Mouse (Mus musculus): ENCODE measurements around the gene Tnc. TPM values are rescaled to one million over a fixed set of nuclear protein-coding genes. Genes with fewer than 3 reads are reported as not detected.

Gene Tnc
- polyA plus RNA-seq, 1 experiment: 20.1 TPM

GRCm38 (mm10) chr4:64048177-64048576 lies 1.4 kb upstream of the Tnc start:
- WGBS: 46% methylated on average over 7 of the region's 7 CpGs
- H3K4me1 ChIP-seq (ENCODE audit: control insufficient read depth, insufficient read depth, insufficient read length, low read length): no peaks in the 10 kb centered on the region

DNA sequence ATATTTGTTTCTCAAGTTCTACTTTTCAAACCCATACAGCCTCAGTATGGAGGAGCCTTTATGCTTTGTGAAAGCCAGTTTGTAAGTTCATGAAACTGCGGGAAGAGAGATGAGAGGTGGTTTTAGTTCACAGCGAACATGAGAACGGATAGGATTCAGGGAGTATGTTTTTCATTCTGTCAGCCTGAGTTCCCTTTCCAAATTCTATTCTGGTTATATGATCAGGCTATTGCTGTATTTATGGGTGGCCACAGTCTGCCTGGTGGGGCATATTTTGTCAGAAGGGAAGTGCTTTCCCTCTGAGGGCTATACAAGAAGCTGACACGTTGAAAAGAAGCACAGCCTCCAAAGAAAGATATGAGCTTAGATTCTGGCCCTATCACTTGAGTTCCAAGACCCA lies 2.9 kb downstream of the Tnc start:
- no peak overlapping the region for H3K4me3 ChIP-seq (ENCODE audit: low read depth, low read length)
- TF ChIP-seq POLR2A (IDR thresholded peaks at IDR 0.05; ENCODE audit: low read depth, low read length) (no peak), CTCF (IDR thresholded peaks at IDR 0.05; ENCODE audit: extremely low read depth, insufficient read length, insufficient replicate concordance, low read depth, low read length) (no peak)
- no peaks in the 10 kb centered on the region for H3K36me3 ChIP-seq (ENCODE audit: control insufficient read depth, insufficient read depth, low read length)
- no peaks in the 10 kb centered on the region for H3K27me3 ChIP-seq (ENCODE audit: control insufficient read depth, insufficient read depth, low read length)
- 70% methylated on average over 4 of the region's 4 CpGs for WGBS
- H3K4me1 ChIP-seq (ENCODE audit: control insufficient read depth, insufficient read depth, insufficient read length, low read length): no peaks in the 10 kb centered on the region
- no peak overlapping the region for H3K27ac ChIP-seq (ENCODE audit: insufficient read depth, low read depth, low read length)

More at GRCm38 (mm10) chr4:64048177-64048576, 1.4 kb upstream of the Tnc start:
- Histone ChIP-seq H3K27me3 (ENCODE audit: control insufficient read depth, insufficient read depth, low read length) (no peaks in the 10 kb centered on the region), H3K36me3 (ENCODE audit: control insufficient read depth, insufficient read depth, low read length) (no peaks in the 10 kb centered on the region), H3K4me3 (ENCODE audit: low read depth, low read length) (no peak overlapping the region), H3K27ac (ENCODE audit: insufficient read depth, low read depth, low read length) (no peak overlapping the region)
- TF ChIP-seq POLR2A (IDR thresholded peaks at IDR 0.05; ENCODE audit: low read depth, low read length): no peak
- TF ChIP-seq CTCF (IDR thresholded peaks at IDR 0.05; ENCODE audit: extremely low read depth, insufficient read length, insufficient replicate concordance, low read depth, low read length): no peak

DNA sequence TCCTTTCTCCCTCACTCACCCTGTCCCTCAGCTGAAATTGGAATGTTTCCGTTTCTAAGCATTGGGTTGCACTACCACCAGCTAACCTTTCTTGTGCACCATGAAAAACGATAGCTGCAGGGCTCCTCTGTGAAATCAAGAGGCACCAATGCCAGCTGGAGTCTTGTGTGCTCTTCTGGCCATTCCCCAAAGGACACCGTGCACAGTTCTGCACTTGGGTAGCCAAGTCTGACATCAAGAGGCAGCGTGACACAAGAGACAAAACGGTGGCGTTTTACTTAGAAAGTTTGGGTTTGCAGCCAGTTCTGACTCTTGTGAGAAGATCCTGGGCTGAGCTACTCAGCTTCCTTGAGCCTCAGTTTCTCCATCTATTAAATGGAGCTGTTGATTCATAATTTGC lies 3.4 kb downstream of the Tnc start:
- Histone ChIP-seq H3K27ac (ENCODE audit: insufficient read depth, low read depth, low read length) (no peak overlapping the region), H3K36me3 (ENCODE audit: control insufficient read depth, insufficient read depth, low read length) (no peaks in the 10 kb centered on the region), H3K27me3 (ENCODE audit: control insufficient read depth, insufficient read depth, low read length) (no peaks in the 10 kb centered on the region), H3K4me1 (ENCODE audit: control insufficient read depth, insufficient read depth, insufficient read length, low read length) (no peaks in the 10 kb centered on the region), H3K4me3 (ENCODE audit: low read depth, low read length) (no peak overlapping the region)
- 66% methylated on average over 6 of the region's 6 CpGs for WGBS
- TF ChIP-seq POLR2A (IDR thresholded peaks at IDR 0.05; ENCODE audit: low read depth, low read length) (no peak), CTCF (IDR thresholded peaks at IDR 0.05; ENCODE audit: extremely low read depth, insufficient read length, insufficient replicate concordance, low read depth, low read length) (no peak)

GRCm38 (mm10) chr4:64039091-64039490 lies 7.7 kb downstream of the Tnc start:
- no peak overlapping the region for H3K27ac ChIP-seq (ENCODE audit: insufficient read depth, low read depth, low read length)
- H3K4me3 ChIP-seq (ENCODE audit: low read depth, low read length): no peak overlapping the region
- H3K36me3 ChIP-seq (ENCODE audit: control insufficient read depth, insufficient read depth, low read length): no peaks in the 10 kb centered on the region
- WGBS: 73% methylated on average over 2 of the region's 2 CpGs
- no peaks in the 10 kb centered on the region for H3K4me1 ChIP-seq (ENCODE audit: control insufficient read depth, insufficient read depth, insufficient read length, low read length)
- H3K27me3 ChIP-seq (ENCODE audit: control insufficient read depth, insufficient read depth, low read length): no peaks in the 10 kb centered on the region
- TF ChIP-seq POLR2A (IDR thresholded peaks at IDR 0.05; ENCODE audit: low read depth, low read length): no peak
- no peak for TF ChIP-seq CTCF (IDR thresholded peaks at IDR 0.05; ENCODE audit: extremely low read depth, insufficient read length, insufficient replicate concordance, low read depth, low read length)

DNA sequence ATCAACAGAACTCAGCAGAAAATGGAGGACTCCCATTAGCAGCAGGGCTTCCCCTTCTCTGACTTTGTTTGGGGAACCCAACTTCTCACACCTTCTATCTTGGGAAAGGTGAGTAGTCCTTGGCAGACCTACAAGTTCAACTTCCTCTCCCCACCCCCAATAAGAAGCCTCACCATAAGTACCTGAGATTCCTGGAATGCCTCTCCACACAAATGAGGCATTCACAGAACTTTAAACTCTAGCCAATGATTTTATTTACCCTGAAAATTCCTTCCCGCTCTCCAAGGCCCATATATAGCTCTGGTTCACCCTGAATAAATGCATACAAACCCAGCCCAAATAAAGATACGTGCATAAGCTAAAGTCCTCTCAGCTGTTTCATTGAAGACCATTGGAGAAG lies 9.3 kb downstream of the Tnc start:
- 30% methylated on average over 2 of the region's 2 CpGs for WGBS
- no peaks in the 10 kb centered on the region for H3K27me3 ChIP-seq (ENCODE audit: control insufficient read depth, insufficient read depth, low read length)
- no peak overlapping the region for H3K4me3 ChIP-seq (ENCODE audit: low read depth, low read length)
- no peak overlapping the region for H3K27ac ChIP-seq (ENCODE audit: insufficient read depth, low read depth, low read length)
- TF ChIP-seq CTCF (IDR thresholded peaks at IDR 0.05; ENCODE audit: extremely low read depth, insufficient read length, insufficient replicate concordance, low read depth, low read length) (no peak), POLR2A (IDR thresholded peaks at IDR 0.05; ENCODE audit: low read depth, low read length) (no peak)
- H3K4me1 ChIP-seq (ENCODE audit: control insufficient read depth, insufficient read depth, insufficient read length, low read length): no peaks in the 10 kb centered on the region
- no peaks in the 10 kb centered on the region for H3K36me3 ChIP-seq (ENCODE audit: control insufficient read depth, insufficient read depth, low read length)

- no peaks in the 10 kb centered on the region for H3K4me1 ChIP-seq (ENCODE audit: control insufficient read depth, insufficient read depth, insufficient read length, low read length)
- WGBS: 58% methylated on average over 1 of the region's 1 CpGs
- no peak overlapping the region for H3K27ac ChIP-seq (ENCODE audit: insufficient read depth, low read depth, low read length)
- TF ChIP-seq POLR2A (IDR thresholded peaks at IDR 0.05; ENCODE audit: low read depth, low read length): no peak
- TF ChIP-seq CTCF (IDR thresholded peaks at IDR 0.05; ENCODE audit: extremely low read depth, insufficient read length, insufficient replicate concordance, low read depth, low read length): no peak
- H3K4me3 ChIP-seq (ENCODE audit: low read depth, low read length): no peak overlapping the region
- H3K36me3 ChIP-seq (ENCODE audit: control insufficient read depth, insufficient read depth, low read length): no peaks in the 10 kb centered on the region
- H3K27me3 ChIP-seq (ENCODE audit: control insufficient read depth, insufficient read depth, low read length): no peaks in the 10 kb centered on the region
Measured at GRCm38 (mm10) chr4:64034724-64035123, 12.1 kb downstream of the Tnc start.

DNA sequence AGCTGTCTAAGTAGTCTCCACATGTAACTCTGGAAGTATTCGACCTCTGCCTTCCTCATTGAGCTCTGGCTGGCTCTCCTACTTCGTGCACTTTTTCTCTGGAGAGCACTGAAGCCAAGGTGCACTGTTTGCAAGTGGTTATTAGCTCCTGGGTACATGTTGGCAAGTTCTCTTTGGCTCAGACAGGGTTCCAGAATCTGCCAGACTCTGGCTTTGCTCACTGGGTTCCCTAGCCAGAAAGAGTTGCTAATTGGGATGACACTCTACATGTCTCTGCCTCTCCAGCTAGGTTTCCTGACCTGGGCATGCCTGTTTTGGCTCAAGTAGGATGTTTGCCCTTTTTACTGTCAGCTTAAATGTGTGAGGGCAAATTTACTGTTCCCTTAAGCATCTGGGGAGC lies 13.6 kb downstream of the Tnc start:
- H3K4me1 ChIP-seq (ENCODE audit: control insufficient read depth, insufficient read depth, insufficient read length, low read length): no peaks in the 10 kb centered on the region
- 29% methylated on average over 2 of the region's 2 CpGs for WGBS

GRCm38 (mm10) chr4:64029486-64029885 lies 17.3 kb downstream of the Tnc start:
- TF ChIP-seq POLR2A (IDR thresholded peaks at IDR 0.05; ENCODE audit: low read depth, low read length) (no peak), CTCF (IDR thresholded peaks at IDR 0.05; ENCODE audit: extremely low read depth, insufficient read length, insufficient replicate concordance, low read depth, low read length) (no peak)
- no peak overlapping the region for H3K4me3 ChIP-seq (ENCODE audit: low read depth, low read length)
- no peak overlapping the region for H3K27ac ChIP-seq (ENCODE audit: insufficient read depth, low read depth, low read length)
- no peaks in the 10 kb centered on the region for H3K36me3 ChIP-seq (ENCODE audit: control insufficient read depth, insufficient read depth, low read length)
- WGBS: 56% methylated on average over 1 of the region's 1 CpGs
- no peaks in the 10 kb centered on the region for H3K4me1 ChIP-seq (ENCODE audit: control insufficient read depth, insufficient read depth, insufficient read length, low read length)
- no peaks in the 10 kb centered on the region for H3K27me3 ChIP-seq (ENCODE audit: control insufficient read depth, insufficient read depth, low read length)

More for the DNA sequence above, 13.6 kb downstream of the Tnc start:
- Histone ChIP-seq H3K27ac (ENCODE audit: insufficient read depth, low read depth, low read length) (no peak overlapping the region), H3K4me3 (ENCODE audit: low read depth, low read length) (no peak overlapping the region), H3K27me3 (ENCODE audit: control insufficient read depth, insufficient read depth, low read length) (no peaks in the 10 kb centered on the region), H3K36me3 (ENCODE audit: control insufficient read depth, insufficient read depth, low read length) (no peaks in the 10 kb centered on the region)
- TF ChIP-seq POLR2A (IDR thresholded peaks at IDR 0.05; ENCODE audit: low read depth, low read length) (no peak), CTCF (IDR thresholded peaks at IDR 0.05; ENCODE audit: extremely low read depth, insufficient read length, insufficient replicate concordance, low read depth, low read length) (no peak)
